Mouse (Mus musculus) heart, adult 8-10 months (tissue): ENCODE results near the gene Crtac1. TPM values are rescaled to one million over a fixed set of nuclear protein-coding genes. Genes with fewer than 3 reads are reported as not detected.

Experiments
- DNase-seq: peaks from one replicate; pipeline ENCODE4 v3.0.0; 2022; ENCODE audit warnings: low spot score
- total RNA-seq, 4 experiments: library from RNA; stranded (reverse); gene quantifications; 2 replicates each; pipeline ENCODE4 v1.2.4; 2022

The Crtac1 gene
- total RNA-seq, 4 experiments from 2014 or later = 0.09 to 0.60 TPM; not detected in 2

DNA sequence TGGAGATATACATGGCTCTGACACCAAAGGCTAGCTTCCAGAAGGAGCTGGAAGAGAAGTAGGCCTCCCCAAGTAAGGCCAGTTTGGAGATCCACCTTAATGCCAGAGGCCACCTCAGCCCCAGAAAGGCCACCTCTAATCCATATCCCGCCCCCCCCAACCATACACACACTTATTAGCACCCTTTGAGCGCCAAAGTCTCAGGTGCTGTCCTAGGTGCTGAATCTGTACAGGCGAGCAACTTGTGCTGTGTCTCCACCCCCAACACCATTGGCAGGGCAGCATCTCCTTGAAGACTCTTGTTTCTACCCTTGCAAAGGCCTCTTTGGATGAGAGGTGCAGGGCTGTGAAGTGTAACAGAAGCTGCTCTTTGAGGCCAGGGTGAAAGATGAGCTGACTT lies 6.4 kb downstream of the Crtac1 start:
- DNase-seq = no peak

DNA sequence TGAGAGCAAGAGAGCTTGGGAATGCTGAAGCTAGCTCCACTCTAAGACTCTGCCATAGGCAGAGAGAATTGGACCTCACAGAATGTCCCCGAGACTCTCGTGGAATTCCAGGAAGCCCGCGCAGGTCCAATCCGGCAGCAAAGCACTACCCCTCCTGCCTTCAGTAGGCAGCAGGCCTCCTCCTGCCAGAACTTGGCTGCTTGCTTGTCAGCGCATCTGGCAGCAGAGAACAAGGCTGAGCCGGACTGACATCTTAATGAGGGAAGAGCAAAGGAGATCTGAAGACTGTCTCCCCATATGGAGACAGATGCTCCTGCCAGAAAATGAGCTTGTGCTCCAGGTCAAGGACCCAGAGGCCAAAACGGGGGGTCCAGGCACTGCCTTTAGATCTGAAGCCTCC lies 16.5 kb downstream of the Crtac1 start:
- no peak for DNase-seq

DNA sequence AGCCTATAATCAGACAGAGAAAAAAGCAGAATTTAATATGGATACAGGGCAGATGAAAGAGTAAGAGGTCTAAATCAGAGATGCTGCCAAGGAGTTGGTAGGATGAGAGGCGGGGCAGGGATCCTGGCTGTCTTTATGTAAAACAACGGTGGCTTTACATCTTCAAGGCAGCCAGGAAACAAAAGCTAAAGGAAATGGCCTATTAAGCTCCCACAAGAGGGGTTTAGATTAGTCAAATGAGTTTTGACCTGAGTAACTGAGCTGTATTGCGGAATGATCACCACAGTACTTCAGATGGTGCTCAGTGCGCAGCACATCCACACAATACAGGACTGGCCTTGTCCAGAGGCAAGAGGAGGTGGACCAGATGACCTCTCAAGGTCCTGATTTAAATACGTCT lies 21.7 kb downstream of the Crtac1 start:
- DNase-seq = no peak

DNA sequence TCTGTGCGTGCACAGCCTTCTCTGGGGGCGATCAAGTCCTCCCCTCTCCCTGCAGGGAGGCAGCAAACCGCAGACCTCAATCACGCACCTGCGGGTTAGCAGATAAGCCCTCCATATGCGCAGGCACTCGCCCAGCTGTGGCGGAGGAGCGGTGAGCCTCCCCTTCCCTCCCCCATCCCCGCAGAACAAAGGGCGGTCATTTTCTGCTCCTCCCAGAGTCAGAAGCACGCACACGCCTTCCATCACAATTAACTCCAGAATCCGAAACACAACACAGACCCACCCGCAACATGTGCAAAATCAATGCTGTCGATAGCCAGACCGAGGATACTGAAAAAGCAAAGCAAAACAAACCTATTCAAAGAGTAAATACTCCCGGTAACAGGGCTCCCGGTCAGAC lies 22.4 kb downstream of the Crtac1 start:
- DNase-seq = no peak

DNA sequence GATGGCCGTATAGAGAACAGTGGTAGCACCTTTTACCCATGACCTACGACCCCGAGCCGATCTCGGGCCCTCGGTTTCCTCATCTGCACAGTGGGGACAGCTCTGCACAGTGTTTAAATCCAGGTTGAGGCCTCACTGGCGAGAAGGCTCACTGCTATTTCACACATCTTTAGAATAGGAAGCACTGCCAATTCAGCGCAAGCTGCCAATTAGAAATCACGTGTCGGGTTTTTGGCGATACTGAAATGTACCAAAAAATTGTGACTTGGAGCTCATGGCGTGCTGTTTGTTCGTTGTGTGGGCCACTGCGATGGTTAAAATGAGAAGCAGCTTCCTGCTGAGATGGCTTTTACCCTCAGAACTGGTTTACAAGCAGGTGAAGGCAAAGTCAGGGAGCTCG lies 27.2 kb downstream of the Crtac1 start:
- no peak for DNase-seq

DNA sequence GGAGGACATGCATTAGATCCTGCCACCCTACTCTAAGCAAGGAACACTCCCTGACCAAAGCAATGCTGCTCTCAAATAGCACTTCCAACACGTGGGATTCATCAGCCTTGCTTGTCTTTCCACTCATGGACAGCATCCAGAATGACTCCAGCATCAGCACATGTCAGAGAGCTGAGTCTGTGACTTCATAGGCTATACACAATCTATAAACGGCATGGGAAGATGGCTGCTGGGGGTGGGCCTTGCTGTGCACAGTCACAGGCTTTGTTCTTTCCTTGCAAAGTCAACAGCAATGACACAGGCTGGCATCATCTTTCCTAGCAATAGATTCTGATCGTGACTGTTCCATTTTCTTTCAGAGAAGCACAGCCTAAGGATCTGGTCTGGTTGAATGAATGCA lies 31.6 kb downstream of the Crtac1 start:
- no peak for DNase-seq

DNA sequence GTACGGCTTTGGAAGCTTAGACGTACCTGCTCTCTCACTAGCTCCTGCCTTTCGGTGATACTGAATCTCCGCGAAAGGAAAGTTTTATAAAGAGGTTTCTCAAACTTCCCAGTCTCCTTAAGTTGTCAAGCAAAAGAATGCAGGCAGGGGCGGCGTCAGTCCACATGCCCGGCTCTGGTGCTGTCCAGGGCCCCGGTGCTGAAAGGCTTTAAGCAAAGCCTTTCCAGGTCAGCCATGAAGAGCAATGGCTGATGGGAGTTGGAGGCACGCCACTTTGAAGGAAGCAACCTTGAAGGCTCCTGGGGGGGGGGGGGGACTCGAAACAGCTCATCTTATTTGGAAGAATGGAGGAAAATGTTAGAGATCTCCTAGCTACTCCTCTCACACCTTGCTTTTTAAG lies 34.3 kb downstream of the Crtac1 start:
- DNase-seq = no peak

DNA sequence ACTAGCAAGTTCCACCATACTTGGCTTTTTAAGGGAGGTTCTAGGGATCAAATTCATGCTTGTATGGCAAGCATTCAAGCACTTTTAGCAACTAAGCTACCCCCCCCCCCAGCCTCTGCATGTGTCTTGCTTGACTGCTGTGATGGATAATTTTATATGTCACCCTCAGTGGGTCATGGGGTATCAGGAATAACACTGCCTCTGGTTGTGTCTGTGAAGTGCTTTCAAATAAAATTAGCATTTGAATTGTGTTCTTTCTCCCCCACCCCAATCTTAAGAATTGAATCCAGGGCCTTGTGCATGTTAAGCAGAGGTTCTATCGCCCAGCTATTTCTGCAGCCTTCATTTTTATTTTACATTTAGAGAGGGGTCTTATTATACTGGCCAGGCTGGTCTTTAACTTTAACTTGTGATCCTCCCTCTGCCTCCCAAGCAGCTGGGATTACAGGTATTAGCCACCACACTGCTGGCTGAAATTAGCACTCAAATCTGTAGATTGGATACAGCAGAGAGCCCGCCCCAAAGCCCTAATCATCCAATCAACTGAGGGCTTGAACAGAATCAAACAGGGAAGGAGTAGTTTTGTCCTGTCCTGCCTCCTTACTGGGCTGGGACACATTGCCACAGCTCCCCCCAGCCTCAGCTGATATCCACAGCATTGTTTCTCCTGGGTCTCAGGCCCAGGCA lies 36.6 kb downstream of the Crtac1 start:
- DNase-seq = no peak

DNA sequence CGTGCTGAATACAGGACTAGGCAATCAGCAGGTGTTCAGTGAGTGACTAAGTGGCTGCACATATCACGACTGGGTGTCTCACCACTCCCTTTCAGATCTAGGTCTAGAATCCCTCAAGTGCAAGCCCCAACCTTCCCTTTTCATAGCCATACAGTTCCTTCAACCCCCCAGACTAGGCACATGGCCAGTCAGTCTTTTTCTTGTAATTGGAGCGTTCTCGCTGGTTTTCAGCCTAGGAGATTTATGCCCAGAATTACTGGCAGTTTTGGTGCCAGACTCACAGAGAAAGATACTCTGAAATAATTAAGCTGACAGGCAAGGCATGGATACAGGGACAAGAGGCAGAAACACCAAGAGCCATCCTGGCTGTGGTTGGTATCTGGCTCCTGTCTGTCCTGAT lies 37.7 kb downstream of the Crtac1 start:
- DNase-seq = no peak

DNA sequence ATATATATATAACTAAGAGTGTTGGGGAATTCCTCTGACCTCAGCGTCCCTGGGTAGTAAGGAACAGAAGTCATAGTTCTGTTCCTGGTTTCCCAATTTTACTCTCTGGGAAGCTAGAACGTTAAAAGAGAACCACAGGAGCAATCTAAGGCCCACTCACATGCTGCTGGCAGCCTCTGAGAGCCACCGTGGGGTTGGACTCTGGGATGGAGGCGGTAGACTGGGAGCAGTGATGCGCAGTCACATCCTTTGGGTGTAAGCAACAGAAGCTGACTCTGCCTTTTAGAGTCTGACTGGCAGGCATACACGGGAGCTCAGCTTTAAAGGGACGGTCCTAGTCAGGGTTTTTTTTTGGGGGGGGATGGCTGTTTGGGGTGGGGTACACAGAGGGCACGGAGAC lies 39.5 kb downstream of the Crtac1 start:
- no peak for DNase-seq

DNA sequence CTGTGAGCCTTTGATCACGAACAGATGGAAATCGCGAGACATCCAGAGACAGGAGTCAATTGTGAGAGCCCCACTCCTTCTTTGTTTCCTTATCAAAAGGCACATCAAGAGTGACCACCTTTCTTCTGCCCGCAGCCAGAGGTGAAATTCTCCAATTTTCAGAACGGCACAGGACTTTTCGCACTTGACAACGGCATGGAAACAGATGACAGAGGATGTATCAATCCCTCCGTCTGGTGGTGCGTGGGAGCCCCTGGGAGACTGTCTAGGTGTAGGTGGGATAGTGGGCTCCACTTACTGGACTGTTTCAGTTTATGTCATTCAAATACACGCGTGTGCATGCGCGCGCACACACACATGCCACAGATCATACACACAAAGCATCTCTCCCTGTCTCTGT lies 42.0 kb downstream of the Crtac1 start:
- no peak for DNase-seq

DNA sequence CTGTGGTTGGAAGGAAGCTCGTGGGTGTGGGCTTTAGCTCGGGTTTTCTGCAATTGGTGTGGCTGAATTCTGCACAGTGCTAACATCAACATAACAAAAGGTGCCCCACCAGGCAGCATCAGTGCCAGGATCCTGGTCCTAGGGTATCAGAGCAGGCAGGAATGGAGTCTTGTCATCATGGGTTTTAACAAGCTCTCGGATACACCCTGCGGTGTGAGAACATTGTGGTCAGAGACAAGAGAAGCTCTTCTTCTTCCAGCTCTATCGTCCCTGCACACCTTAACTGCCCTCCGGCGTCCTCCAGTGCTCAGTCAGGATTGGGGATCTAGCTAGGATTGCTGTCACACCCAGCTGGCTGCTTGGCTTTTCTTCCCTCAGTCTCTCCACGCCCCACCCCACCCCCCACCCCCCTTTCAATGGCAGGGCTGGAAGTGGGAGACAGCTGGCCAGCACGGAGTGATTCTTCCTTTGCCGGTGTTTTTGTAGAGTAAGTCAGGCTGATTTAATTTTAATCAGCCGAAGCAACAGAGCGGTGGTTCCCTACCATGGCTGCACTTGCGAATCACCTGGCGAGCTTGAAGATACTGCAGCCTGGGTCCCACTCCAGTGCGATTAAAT lies 46.5 kb downstream of the Crtac1 start:
- no peak for DNase-seq

DNA sequence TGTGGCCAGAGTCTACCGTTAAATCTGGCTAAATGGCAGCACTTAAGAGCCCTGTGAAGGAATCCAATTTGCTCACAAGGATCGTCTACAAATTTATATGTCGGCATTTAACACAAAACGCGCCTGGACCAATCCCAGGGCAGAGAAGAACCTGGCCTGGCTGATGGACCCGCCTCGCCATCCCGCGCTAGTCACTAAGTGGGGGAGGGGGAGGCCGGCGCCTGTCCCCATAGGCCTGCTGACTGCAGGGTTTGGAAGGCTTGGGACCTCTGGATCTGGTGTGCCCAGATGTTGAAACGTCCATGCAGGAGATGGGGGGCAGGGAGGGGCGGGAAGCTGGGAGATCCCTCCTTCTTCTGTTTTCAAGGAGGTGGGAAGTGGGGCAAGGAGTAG lies 50.6 kb downstream of the Crtac1 start:
- no peak for DNase-seq

DNA sequence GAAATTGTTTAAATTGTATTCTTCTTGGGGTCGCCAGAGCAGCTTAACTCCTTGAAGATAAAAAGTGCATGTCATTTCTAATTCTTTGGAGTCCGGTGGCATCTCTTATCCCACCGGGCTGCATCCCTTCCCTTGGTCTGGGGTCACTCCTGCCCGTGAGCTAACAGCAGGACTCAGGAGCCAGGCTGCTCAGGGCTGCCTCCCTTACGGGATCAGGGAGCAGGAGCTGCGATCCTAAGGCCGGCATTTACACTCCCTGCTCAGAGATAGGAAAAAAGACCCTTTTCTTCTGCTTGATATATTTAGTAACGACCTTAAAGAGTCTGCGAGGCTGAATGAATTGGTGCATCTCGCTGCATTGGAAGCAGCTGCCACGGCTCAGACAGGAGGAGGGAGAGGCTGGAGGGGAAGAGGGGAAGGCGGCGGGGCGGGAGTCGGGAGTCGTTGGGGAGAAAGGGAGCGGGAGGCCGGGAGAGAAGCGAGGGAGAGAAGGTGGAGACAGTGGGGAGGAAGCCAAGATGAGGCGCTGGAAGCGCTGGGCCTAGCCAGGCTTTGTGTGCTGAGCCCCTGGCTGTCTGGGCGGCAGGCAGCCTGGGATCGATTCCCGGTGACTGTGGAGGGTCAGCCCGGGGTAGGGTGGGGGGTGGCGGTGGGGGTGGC lies 51.1 kb downstream of the Crtac1 start:
- DNase-seq = no peak

DNA sequence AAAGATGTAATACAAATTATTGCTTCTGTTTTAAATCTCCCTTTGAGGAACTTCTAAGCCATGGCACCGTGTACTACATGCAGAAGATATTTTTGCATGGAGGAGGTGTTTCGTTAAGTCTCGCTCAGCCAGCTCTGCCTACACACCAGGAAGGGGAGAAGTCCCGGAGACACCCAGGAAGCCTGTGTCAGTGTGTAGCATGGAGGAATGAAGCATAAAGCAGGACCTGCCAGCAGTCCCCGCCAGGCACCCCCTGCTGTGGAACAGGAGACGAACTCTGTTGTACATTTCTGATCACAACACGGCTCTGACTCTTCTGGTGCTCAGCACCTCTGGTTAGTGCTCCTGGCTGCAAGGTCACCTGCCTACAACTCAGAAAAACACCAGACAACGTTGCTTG lies 51.8 kb downstream of the Crtac1 start:
- no peak for DNase-seq

DNA sequence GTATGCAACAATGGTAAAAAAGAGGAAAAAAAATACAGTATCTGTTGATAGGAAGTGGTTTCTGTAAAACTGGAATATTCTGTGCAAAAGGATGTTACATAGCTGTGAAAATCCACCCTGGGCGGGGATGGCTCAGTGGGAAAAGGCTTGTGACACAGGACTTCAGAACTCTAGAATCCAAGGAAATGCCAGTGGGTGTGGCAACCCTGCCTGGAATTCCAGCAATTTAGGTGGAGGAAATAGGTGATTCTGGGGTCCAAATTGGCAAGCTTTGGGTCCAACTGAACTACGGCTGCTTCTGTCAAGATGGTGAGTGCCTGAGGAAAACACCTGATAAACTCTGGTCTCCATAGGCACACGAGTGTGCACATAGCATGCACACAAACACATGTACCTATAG lies 54.4 kb downstream of the Crtac1 start:
- no peak for DNase-seq

DNA sequence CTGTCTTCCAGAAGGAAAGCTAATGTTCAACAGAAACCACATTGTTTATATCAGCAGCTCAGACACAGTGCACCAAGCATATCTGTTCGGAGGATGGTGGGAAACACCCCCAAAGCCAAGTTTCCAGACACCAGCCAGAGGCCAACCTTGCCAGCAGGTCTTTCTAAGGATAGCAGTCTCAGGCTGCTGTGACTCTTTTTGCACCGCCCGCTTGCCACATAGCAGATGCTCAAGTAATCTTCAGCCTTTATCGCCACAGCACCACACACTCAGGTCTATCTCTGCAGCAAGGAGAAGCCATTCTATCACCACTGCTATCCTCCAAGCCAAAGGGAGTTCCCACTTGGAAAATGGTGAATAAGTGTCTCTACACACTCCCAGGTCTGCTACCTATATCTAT lies 68.0 kb downstream of the Crtac1 start:
- no peak for DNase-seq

DNA sequence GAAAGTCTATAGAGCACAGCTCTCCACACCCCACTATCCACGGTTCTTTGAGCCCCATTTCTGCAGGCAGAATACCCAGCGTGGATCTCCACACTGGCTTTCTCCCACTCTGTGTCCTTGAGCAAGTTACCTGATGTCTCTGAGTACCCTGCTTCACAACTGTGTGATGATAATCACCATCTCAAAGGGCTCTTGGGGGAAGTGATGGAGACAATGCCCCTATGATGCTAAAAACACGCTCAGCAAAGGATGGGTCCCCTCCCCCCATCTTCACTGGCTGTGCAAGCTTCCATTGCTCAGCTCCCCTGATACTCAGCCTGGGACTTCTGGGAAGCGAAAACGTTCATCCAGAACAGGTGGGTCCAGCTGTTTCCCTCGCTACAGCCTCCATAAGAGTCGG lies 73.2 kb downstream of the Crtac1 start:
- DNase-seq = no peak

DNA sequence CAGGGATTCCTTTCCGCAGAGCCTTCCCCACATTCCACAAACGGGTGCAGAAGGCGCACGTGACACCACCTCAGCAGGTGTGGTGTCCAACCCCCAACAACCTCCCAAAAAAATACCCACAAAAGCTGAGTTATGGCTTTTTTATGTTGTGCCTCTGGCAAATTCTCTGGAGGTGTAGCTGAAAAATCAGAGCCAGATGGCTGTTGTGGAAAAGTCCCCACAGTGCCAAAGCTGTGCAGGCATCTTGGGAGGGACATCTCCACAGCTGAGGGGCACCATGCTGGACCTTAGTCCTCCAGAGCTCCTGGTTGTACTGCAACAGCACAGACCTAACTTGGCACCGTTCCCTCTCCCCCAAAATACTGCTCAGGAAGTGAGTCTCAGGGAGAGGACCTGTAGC lies 74.7 kb downstream of the Crtac1 start:
- DNase-seq = no peak

DNA sequence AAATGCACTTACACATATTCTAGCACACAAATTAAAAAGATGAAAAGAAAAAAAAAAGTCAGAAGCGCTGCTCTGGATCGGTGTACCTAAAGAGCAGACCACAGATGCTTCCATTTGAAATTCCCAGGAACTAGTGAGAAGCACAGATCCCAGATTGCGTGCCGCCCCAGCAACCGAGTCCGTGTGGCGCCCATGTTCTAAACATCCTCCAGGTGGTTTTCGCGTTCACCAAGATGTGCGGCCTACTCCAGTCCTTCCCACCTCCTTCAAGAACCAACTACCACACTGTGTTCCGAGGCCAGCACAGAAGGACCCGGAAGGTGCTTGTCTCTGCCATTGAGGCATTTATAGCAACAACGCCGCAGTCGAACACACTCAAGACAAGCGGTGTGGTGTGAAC lies 76.1 kb downstream of the Crtac1 start:
- no peak for DNase-seq

DNA sequence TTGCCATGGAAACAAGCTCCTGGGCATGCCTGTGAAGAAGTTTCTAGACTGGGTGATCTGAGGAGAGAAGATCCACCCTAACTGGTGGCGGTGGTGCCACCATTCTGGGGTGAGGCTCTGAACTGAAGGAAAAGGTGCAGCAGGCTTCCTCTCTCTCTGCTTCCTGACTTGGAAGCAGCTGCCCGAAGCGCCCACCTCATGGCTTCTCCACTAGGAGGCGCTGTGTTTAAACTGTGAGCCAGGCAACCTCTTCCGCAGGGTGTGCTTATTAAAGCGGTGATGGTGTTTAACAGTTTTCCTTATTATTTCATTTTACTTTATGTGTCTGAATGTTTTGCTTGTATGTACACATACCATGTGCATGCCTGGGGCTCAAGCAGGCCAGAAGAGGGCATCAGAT lies 90.4 kb downstream of the Crtac1 start:
- DNase-seq = no peak

DNA sequence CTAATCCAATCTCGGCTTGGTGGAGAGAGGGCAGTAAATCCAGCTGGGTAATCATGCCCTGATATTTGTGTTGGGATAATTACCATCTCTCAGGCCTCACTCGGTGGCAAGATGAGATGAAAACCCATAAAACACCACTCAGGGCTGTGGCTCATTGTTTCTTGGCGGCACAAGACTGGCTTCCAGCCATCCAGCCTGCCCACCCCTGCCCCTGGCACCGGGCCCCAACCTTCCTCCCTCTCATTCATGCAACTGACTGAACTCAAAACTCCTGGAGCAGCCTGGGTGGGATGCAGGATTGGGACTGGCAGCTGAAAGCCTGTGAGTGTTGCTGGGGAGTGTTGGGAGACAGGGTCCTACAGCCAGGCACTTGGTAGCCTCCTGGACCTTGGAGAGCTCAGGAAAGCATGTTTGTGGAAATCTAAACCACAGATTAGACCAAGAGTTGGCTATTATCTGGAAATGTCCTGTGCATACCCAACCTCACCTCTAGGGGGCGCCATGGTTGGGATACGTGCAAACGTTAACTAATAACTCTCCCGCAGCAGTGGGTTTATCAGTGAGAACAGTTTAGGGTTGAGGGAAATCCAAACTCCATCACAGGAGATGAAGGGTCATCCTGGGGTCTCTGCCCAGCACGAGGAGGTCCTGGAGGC lies 99.4 kb downstream of the Crtac1 start:
- no peak for DNase-seq

DNA sequence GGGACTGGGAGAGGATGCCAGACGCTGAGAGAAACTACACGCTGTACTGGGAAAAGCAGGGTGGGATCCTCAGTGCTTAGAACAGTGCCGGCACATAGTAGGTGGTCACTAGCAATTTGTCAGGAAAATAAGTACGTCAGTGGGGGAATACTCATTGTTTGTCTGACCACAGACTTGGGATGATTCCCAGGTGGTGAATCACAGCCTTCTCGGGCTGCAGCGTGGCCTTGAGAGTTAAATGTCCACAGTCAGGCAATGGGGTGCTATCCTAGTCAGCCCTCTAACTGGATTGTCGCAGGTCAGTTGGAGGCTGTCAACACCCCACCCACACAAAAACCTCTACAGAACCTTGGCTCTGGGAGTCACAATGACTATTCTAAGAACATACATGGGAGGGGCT lies 100.1 kb downstream of the Crtac1 start:
- no peak for DNase-seq
